Mouse (Mus musculus): Measurements from ENCODE around the gene Casp6. TPM values are rescaled to one million over a fixed set of nuclear protein-coding genes. Genes with fewer than 3 reads are reported as not detected.

Casp6 gene
- total RNA-seq, 2 experiments from 2014 or later, result 16.2 to 20.0 TPM

Other genes starting within 250 kb of the Casp6 start
- gene Egf, start 146.1 kb upstream of the Casp6 start, total RNA-seq (2021), result 1 to 10 TPM; 1.7 to 2.3 TPM
- not detected for gene Lrit3, start 97.4 kb upstream of the Casp6 start, total RNA-seq (2021)
- not detected for gene Rrh, start 78.8 kb upstream of the Casp6 start, total RNA-seq (2021)
- gene Gar1, start 70.0 kb upstream of the Casp6 start, total RNA-seq (2021), result 10 to 100 TPM; 11.2 to 18.3 TPM
- 1 to 10 TPM in 1 of 2 experiments, under 1 TPM in 1; 0.61 to 1.3 TPM for gene Cfi, start 65.5 kb upstream of the Casp6 start, total RNA-seq (2021)
- 10 to 100 TPM; 25.1 to 30.6 TPM for gene Pla2g12a, start 22.8 kb upstream of the Casp6 start, total RNA-seq (2021)
- gene Mcub, start 68.8 kb downstream of the Casp6 start, total RNA-seq (2021), result 1 to 10 TPM; 2.2 to 2.6 TPM
- 10 to 100 TPM; 33.4 to 34.8 TPM for gene Sec24b, start 160.1 kb downstream of the Casp6 start, total RNA-seq (2021)
- gene Col25a1, start 230.1 kb downstream of the Casp6 start, total RNA-seq (2021), result under 1 TPM; 0.67 to 0.68 TPM

All from heart, postnatal 14 days (tissue).